Mouse (Mus musculus) telencephalon, adult 2 months (tissue): ENCODE data around the gene Peli2.

Experiments
- DNase-seq: peaks from one replicate; pipeline ENCODE4 v3.0.0-alpha.2; 2011; ENCODE audit warnings: low read depth, low spot score

Peli2 gene

DNA sequence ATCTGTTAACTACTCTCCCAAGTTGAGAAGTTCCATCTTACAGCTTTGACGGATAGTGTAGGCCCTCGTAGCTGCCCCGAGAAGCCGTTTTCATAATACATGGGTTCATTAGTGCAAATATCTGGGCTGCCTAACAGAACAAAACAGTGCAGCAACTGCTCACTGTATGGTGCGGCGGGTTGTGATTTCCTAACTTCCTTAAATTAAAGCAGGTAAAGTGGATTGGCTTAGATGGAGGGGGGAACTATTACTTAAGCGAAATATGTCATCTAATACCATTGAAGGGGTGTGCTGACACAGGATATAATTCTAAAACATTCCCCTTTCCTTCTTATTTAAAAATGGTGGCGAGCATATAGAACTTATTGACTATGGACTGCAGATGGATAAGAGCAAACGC lies 101.4 kb downstream of the Peli2 start:
- no peak for DNase-seq

DNA sequence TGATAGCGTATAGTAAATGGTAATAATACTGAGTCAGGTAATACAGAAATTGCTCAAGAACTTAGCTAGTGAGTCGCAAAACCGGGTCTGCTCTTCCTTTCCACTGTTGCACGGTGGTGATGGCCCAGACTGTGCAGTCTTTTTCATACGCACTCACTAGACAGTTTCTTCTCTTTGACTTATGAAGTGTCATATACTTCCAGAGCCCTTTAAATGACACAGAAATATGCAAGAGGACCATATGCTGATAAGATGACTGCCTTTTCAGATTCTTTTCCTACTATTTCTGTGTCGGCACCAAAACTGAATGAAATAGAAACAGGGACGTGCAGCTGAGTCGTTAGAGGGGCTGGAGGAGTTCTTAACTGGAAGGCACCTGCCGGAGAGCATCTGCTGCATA lies 102.1 kb downstream of the Peli2 start:
- no peak for DNase-seq

DNA sequence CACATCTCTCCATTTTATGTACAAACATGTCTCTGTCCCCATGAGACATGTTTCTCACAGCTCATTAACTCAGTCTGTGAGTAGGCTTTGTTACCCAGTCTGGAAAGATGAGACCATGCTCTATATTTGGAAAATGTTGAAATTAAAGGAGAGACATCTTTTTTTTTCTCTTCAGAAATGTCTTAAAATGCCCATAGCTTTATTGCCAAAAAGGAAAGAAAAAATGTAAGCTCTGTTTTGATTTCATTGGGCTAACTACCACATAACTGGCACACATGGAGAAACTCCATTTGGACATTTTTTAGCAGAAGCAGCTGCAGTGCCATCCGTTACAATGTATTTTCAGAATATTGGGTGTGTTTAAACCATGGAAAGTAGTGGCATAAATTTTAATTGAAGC lies 103.6 kb downstream of the Peli2 start:
- peak; percentile 68 for DNase-seq

DNA sequence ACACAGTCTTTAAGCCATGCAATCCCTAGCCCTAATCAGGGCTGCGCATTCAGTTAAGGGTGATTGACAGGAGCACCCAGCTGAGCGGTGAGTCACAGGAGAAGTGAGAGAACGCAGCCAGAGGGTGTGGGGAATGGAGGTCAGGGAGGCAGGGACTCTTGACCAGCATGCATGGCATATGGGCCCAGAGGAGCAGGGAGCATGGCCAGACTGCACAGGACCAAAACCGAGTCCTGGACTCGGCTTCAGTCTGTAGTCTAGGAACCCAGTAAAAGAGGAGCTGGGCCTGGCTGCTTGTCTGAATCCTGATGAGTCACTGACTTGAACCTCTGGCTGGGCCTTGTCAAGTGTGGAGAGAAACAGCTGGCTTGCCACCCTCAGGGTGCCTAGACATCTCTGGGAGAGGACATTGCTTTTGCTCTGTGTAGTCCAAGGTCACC lies 104.3 kb downstream of the Peli2 start:
- DNase-seq: no peak

DNA sequence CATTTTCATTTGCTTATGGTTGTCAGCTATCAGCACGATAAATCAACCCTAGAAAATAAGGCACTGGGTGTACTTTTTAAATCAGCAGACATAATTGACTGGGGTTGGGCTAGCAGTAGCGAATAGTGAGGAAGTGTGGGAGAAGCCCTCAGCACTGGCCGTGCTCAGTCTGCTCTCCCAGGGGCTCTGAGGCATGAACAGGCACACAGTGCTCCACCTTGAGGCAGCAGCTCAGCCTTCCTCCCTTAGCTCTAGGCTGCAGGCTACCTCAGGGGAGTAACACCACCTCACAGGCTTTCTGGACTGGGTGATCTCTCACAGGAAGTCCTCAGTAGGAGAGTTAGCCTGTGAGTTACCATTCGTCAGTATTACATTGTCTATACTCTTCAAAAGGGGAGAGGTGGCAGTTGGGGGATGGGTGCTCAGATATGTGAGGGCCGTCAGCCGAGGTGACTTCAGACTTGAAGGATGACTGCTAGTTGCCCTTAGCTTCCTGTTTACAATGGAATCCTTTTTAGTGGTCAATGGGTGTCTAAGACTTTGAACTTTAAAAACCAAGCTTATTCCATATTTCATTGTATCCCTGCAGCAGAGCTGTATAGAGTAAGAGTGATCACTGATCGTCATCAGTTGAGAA lies 105.3 kb downstream of the Peli2 start:
- no peak for DNase-seq

DNA sequence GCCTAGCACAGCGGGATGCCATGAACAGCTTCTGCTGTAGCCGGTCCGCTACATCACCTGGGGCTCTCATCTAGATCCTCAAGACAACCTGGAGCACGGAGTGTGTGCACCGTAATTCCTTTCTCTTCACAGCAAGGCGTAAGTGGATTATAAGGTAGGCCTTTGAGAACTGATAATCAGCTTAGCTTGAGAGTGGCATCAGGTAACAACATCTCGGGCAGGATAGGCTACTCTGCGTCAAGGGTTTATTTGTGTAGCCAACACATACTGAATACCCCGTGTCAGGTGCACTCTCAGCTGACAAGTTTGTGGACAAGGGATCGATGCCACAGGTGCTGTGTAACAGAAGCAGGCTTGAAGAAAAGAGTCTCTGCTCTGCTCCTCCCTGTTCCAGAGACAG lies 106.1 kb downstream of the Peli2 start:
- DNase-seq: no peak

DNA sequence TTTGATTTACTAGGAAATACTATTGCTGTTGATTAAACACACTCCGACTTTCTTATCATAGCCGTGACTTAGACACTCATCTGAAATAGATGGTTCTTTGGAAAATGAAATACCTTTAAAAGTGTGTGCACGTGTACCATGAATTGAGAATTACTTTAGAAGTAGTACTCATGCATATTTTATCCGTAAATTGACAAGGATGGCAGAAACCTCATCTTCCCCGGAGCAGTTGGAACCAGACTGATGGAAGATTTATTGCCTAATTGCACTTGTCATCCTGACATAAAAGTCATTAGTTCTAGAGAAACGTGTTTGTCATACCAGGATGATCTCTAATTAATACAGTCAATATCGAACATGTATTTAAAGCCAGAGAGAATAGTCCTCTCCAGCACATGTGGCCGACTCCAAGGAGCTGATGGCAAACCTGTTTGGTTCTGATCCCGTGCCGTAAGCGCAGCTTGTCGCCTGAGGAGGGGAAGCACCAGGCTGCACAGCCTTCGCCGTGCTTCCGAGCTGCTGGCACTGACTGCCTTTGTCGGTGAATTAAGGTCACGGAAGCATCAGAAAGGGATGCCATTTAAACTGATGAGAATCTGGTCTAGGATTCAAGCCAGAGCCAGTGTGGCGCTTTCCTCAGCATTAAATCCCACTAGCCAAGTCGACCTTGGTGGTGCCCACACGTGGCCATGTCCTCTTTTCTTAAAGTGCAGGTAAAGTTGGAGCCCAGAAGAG lies 114.3 kb downstream of the Peli2 start:
- DNase-seq: no peak

DNA sequence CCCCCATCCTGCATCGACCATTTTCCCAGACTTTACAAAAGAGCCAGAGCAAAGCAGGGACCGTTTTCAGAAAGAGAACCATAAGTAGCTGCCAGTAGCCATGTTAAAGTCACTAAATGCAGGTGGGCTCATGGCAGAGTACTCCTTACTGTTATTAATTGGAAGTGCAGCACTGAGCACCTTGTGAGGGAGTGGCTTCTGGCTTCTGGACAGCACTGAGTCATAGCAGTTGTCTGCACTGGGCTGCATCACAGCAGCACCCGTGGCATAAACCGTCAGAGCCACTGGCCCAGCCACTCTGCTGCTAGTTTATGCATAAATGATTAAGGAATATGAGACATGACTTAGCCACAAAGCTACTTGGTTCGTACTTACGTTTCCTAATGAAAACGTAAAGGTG lies 120.7 kb downstream of the Peli2 start:
- DNase-seq: no peak

DNA sequence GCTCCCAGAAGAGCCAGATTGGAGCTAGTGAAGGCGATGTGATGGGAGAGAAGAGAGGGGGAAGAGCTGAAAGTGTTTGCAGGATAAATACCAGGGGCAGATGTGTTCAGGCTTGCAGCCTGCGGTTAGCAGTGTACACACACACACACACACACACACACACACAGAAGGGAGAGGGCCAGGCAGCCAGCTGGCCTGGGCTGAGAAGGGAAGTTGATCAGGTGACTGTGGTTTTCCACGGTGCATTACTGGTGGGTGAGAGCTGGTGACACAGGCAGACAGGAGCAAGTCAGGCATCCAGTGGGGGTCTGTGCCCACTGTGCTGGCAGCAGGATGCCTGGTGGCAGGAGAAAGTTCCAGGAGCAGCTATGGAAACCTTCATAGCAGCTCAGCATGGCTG lies 125.6 kb downstream of the Peli2 start:
- DNase-seq: no peak

DNA sequence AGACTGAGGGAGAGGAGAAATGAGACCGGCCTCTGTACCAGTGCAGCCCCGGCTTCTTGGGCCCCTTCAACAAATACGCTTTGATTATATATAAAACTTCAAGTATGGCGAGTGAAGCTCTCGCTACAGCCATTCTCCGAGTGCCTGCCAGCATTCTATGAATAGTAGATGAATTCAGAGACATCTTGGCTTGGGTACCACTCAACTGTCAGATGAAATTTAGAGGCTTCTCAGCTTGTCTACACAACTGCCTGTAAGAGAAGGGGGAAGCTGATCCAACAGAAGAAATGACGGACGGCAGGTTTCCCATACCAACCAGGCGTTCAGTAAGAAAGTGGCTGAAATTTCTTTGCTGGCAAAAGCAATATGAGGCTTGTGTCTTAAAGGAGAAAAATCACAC lies 126.3 kb downstream of the Peli2 start:
- DNase-seq: no peak

DNA sequence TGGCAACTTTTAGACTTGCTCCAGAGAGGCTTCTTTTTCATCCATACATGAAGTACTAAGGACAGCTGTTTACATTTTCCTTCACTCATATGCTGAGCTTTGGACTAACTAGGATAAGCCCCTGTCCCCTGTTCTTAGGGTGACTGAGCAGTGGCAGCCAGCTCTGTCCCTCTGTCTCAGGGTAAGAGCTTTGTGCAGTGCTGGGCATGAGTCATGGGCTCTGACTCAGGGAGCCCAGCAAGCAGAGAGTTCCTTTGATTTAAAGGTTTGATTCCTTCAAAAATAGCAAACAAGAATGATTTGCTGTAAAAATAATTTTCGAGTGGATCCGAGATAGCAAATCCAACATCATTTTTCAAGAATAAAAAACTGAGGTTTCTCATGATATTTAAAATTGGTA lies 128.8 kb downstream of the Peli2 start:
- DNase-seq: no peak

DNA sequence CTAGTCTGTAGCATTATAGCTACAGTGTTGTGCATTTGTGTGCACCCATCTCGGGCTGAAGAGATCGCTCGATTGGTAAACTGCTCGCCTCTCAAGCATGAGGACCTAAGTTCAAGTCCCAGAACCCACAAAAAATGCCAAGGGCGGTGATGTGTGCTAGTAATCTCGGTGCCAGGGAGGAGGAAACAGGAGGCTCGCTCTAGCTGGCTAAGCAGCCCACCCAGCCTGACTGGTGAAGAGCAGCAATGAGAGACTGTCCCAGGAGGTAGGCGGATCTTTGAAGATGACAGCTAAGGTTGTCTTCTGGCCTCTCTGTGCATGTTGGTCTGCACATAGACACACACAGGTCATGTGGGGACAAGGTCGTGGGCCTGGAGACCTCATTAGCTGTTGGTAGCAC lies 129.3 kb downstream of the Peli2 start:
- no peak for DNase-seq

DNA sequence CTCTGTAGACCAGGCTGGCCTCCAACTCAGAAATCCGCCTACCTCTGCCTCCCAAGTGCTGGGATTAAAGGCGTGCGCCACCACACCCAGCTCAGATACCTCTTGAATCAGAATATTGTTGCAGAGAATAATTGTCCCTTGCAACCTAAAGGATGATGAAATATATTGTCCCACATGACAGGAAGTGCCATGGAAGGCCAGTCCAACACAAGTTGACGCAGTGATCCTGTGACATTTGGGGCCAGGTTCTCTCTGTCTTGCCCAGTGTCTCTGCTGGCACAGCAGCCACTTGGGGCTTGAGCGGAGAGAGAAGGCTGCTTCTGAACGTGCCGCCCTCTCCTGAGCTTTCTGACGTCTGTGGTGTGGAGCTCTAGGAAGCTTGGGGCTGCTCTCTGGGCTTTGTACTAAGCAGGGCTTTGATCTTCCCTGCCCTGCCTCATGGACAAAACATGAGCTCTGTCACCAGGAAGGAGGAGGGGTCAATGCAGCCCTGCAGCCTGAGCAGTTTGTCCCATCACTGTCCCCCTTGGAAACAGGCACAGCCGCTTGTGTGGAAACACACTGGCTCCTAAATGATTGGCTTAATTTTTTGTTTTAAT lies 130.9 kb downstream of the Peli2 start:
- DNase-seq: no peak

DNA sequence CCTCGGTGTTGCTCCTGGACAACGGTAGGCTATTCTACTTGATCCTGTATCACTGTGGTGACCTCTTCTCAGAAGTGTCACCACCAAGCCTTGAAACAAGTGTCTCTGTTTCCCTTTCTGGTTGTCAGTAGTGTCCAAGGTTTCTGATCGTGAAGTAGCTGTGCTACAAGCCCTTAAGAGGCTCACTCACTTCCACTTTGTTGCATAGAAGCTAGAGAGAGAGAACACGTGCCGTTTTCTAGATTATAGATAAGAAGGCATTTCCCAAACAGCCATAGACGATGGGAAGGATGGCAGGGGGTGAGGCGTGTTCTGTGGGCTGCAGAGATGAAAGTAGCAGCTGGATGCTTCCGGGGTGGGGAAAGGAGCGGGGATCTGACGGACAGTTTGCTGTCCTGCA lies 132.6 kb downstream of the Peli2 start:
- DNase-seq: no peak

DNA sequence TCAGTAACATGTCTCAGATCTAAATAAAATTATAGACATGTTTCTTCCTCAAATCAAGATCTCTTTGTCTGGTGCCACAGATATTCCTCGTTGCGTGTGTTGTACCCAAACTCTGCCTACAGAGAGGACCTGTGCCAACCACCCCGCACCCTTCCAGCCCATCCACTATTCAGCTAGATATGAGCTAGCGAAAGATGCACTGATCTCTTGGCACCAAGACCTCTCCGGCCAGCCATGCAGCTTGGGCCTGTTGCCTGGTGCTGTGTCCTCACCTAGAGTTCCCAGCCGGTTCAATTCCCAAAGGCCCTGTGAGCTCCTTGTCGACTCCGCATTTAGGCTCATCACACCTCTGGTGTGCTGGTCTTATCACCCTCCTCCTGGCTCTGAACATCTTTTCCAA lies 134.1 kb downstream of the Peli2 start:
- no peak for DNase-seq

DNA sequence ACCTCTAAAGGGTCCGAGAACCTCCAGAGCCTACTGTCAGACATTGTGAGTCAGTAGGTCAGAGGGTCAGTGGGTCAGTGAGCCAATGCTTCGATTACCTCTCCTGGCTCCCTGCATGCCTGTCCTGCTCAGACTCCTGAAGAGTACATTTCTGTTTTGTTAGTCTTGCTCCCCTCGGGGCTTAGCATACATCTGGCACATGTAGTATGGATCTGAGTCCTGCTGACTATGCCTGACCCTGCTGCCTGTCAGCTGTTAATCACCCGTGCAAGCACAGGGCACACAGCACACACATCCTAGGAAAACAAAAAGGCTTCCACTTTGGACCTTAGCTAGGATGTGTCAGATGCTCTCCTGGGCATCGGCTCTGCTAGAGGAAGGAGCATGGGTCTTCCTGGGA lies 134.7 kb downstream of the Peli2 start:
- DNase-seq: no peak

DNA sequence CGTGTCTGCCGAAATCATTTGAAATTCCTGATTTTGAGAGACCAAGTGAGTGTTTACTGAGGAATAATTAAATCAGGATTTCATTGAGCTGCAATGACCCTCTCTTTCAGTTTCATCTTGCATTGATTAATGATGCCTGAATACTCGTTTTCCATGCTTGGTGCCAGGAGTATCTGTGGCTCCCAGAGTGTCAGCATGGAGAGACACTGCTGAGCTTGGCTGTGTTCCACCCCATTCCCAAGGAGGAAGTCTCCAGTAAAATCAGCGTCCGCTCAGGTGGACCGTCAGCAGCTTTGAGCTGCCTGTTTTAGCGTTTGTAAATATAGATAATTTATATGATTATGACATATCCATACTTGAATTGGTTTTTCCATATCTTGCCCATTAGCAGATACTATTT lies 137.1 kb downstream of the Peli2 start:
- DNase-seq: no peak

DNA sequence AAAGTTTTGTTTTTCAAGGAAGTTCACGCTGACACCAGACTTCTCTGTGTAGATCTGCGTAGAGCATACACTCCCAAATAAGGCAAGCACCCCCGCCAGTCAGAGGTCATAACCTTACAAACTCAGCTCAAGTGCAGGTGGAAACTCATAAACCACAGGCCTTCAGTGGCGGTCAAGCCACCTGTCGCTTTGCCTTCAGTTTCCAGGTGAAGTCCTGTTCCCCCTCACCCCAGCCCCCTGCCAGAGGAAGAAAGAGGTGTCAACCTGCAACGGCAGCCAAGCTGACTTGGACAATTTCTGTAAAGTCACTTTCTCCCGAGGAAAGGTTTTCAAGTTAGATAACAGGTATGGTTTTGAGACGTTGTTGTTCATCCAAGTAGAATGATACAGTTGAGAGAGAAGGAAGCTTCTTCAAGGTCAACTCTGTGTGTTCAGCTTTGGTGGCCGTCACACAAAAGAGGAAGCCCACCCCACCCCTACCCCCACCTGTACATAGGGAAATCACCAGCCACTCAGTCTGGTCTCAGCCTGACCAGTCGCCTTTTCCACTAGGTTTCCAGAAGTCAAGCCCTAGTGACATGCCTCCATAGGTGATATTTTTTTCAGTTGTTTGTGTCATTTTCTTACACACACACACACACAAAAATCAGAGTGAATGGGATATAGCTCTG lies 138.2 kb downstream of the Peli2 start:
- no peak for DNase-seq

DNA sequence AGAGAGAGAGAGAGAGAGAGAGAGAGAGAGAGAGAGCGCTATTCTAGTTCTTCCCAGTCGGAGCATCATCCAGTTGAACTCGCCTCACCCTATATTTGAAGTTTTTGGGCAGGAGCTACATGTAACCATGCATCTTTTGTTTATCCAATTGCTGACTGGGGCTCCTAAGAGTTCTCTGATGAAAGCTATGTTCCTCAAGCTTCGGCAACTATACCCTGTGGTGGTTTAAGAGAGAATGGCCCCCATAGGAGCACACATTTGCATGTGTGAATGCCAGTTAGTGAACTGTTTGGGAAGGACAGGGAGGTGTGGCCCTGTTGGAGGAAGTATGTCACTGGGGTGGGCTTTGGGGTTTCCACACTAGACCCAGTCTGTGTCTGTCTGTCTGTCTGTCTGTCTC lies 142.5 kb downstream of the Peli2 start:
- DNase-seq: no peak

DNA sequence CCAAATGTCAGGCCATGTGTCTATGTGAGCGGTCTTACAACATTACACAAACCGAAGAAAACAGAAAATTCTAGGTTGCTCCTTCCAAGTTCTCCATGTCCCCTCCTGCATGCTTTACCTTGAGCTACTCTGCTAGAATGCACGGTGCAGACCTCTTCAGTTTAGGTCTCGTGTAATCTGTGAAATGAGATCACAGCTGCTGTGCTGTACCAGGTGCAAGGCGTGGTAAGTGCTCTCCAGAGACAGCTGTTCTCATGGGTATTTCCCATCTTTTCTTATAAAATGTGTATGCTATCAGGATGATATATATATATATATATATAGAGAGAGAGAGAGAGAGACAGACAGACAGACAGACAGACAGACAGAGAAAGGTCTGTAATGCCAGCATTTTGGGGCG lies 146.1 kb downstream of the Peli2 start:
- DNase-seq: no peak

DNA sequence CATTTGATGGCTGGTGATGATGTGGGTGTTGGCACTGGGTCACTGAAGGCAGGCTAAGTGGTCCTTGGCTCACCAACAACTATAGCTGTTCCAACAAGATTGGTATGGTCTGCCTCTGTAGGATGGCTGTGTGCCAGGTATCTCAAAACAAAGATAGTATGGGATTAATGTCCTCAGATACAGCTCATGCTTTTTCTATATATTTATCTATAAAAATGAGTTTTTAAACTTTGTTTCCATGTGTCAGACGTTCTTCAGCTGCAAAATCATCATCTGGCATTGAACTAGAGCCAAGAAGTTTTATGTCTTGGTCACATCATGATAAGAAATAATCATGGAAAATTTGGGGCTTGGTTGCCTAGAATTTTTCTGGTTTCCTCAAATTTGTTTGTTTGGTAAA lies 157.7 kb downstream of the Peli2 start:
- no peak for DNase-seq

DNA sequence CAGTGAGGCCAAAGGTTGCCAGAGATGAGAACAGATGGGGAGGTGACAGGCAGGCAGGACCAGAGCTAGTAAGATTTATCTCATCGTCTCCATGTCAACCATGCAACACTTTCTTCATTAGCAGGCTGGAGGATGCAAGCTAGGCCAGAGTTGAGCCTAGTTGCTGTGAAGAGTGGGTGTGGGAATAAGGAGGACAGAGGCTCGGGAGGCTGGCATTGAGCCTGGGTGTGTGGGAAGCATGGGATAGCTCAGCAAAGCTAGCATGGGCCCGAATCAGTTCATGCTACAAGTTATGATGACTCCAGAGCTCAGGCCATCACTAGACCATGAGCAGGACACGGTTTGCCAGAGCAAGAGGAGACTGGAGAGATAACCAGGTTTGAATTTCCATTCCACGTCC lies 166.3 kb downstream of the Peli2 start:
- DNase-seq: peak; percentile 61

DNA sequence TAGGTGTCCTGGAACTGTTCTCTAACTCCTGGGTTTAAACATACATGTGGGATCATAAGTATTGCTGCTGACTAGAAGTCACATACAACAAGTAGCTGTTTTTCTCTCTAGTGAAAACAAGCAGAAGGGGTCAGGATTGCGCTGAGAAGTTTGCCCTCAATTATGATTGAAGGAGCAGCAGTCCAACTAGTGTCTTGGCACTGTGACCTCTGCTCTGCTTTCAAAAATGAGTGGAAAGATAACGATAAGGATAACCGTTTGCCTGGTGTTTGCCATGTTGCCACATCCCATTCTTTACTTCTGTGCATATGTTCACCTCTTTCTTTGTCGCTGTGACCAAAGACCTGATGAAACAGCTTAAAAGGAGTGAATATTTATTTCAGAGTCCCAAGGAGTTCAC lies 167.0 kb downstream of the Peli2 start:
- no peak for DNase-seq
